Mouse (Mus musculus): ENCODE results near the gene Tnni3. TPM values are rescaled to one million over a fixed set of nuclear protein-coding genes. Genes with fewer than 3 reads are reported as not detected.

The Tnni3 gene
- polyA plus RNA-seq, 1 experiment from 2014 or later, result 5.6 TPM

GRCm38 (mm10) chr7:4508062-4508738, 15.8 kb downstream of the Tnni3 start:
- no peak overlapping the region for H3K9ac ChIP-seq (ENCODE audit: low read depth, low read length)
- H3K27ac ChIP-seq, result no peak overlapping the region
- WGBS, result 82% methylated on average over 17 of the region's 32 CpGs
- no peaks in the 10 kb centered on the region for H3K9me3 ChIP-seq (replicated peaks; ENCODE audit: low read length)
- no peak overlapping the region for H3K4me3 ChIP-seq (replicated peaks; ENCODE audit: low read depth, low read length)
- ATAC-seq (replicated peaks; ENCODE audit: low FRiP score, low read depth) (no peak), DNase-seq (ENCODE audit: low spot score) (no peak)
- no peaks in the 10 kb centered on the region for H3K36me3 ChIP-seq (ENCODE audit: insufficient read depth, low read length)
- peak; percentile 39; the same call in 1 of the 2 replicates for TF ChIP-seq CTCF (IDR thresholded peaks at IDR 0.05; ENCODE audit: low read depth)
- H3K4me1 ChIP-seq (replicated peaks; ENCODE audit: insufficient read depth, low read length), result no peaks in the 10 kb centered on the region
- no peaks in the 10 kb centered on the region for H3K27me3 ChIP-seq (ENCODE audit: insufficient read depth, low read length)
- H3K4me2 ChIP-seq (ENCODE audit: low read length), result no peak overlapping the region

- ATAC-seq (replicated peaks; ENCODE audit: low FRiP score, low read depth), result no peak
- H3K9ac ChIP-seq (ENCODE audit: low read depth, low read length), result no peak overlapping the region
- WGBS, result 67% methylated on average over 3 of the region's 4 CpGs
- no peaks in the 10 kb centered on the region for H3K36me3 ChIP-seq (ENCODE audit: insufficient read depth, low read length)
- no peaks in the 10 kb centered on the region for H3K9me3 ChIP-seq (replicated peaks; ENCODE audit: low read length)
- no peak overlapping the region for H3K4me3 ChIP-seq (replicated peaks; ENCODE audit: low read depth, low read length)
- no peak for TF ChIP-seq CTCF (IDR thresholded peaks at IDR 0.05; ENCODE audit: low read depth)
- no peaks in the 10 kb centered on the region for H3K4me1 ChIP-seq (replicated peaks; ENCODE audit: insufficient read depth, low read length)
- H3K27ac ChIP-seq, result no peak overlapping the region
- DNase-seq (ENCODE audit: low spot score), result no peak
- no peaks in the 10 kb centered on the region for H3K27me3 ChIP-seq (ENCODE audit: insufficient read depth, low read length)
- H3K4me2 ChIP-seq (ENCODE audit: low read length), result no peak overlapping the region
Observed at GRCm38 (mm10) chr7:4507220-4507619, 16.8 kb downstream of the Tnni3 start.

DNA sequence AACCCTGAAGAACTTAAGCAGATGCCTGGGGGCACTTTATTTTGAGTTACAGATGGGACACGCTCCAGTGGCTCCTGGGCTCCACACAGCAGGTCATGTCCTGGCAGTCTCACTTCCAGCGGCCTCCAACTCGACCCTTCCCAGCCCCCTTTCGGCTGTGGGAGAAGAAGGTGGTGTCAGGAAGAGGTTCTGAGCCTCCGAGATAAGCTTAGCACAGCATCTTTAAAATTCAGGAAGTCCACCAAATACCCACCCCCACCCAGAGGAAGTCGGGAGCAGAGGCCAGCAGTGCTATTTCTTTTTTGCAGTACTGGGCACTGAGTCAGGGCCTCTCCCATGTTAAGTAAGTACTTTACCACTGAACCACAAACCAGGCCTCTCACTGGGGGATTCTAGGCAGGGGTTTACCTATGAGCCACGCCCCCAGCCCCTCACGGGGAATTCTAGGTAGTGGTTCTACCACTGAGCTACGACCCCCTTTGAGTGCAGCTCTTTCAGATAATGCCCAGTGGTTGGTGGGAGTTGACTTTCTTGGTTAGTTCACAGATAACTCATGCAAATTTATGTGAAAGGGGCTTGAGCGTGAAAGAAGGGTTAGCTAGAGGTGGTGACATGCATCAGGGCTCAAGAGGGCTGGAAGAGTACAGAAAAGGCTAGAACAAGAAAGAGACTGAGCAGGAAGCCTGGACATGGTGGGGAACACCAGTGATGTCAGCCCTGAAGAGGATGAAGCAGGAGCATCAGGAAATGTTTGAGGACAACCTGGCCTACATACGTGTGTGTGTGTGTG, 19.2 kb downstream of the Tnni3 start:
- Histone ChIP-seq H3K27me3 (ENCODE audit: insufficient read depth, low read length) (no peaks in the 10 kb centered on the region), H3K9me3 (replicated peaks; ENCODE audit: low read length) (no peaks in the 10 kb centered on the region), H3K4me3 (replicated peaks; ENCODE audit: low read depth, low read length) (no peak overlapping the region), H3K27ac (peak overlapping the region; percentile 19; the same call in 1 of the 2 replicates), H3K4me1 (replicated peaks; ENCODE audit: insufficient read depth, low read length) (0 out of 2 replicates have a peak, but pooled peaks cover under 1% of the 10 kb centered on the region), H3K4me2 (ENCODE audit: low read length) (no peak overlapping the region), H3K36me3 (ENCODE audit: insufficient read depth, low read length) (no peaks in the 10 kb centered on the region), H3K9ac (ENCODE audit: low read depth, low read length) (no peak overlapping the region)
- ATAC-seq (replicated peaks; ENCODE audit: low FRiP score, low read depth) (no peak), DNase-seq (ENCODE audit: low spot score) (no peak)
- no peak for TF ChIP-seq CTCF (IDR thresholded peaks at IDR 0.05; ENCODE audit: low read depth)
- WGBS, result 45% methylated on average over 11 of the region's 11 CpGs

DNA sequence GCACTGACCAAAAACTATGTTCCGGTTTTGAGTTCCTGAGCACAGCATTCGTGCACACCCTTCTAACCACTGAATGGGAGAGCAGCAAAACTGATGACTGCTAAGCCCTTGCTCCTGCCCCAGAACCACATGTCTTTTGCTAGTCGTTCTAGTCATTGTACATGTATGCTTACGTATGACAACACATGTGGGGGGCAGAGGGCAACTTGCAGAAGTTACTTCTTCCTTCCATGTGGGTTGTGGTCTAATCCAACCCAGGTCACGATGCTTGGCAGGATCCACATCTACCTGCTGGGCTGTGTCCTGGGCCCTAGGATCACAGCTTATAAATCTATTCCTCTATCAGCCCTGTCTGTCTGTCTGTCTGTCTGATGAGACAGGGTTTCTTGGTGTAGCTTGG, 20.2 kb downstream of the Tnni3 start:
- H3K9me3 ChIP-seq (replicated peaks; ENCODE audit: low read length), result no peaks in the 10 kb centered on the region
- ATAC-seq (replicated peaks; ENCODE audit: low FRiP score, low read depth) (no peak), DNase-seq (ENCODE audit: low spot score) (no peak)
- no peaks in the 10 kb centered on the region for H3K36me3 ChIP-seq (ENCODE audit: insufficient read depth, low read length)
- H3K4me1 ChIP-seq (replicated peaks; ENCODE audit: insufficient read depth, low read length), result peaks cover 9% of the 10 kb centered on the region; the same call in 1 of the 2 replicates
- 79% methylated on average over 5 of the region's 5 CpGs for WGBS
- no peak for TF ChIP-seq CTCF (IDR thresholded peaks at IDR 0.05; ENCODE audit: low read depth)
- H3K27ac ChIP-seq, result no peak overlapping the region
- H3K4me3 ChIP-seq (replicated peaks; ENCODE audit: low read depth, low read length), result no peak overlapping the region
- no peak overlapping the region for H3K9ac ChIP-seq (ENCODE audit: low read depth, low read length)
- no peak overlapping the region for H3K4me2 ChIP-seq (ENCODE audit: low read length)
- H3K27me3 ChIP-seq (ENCODE audit: insufficient read depth, low read length), result no peaks in the 10 kb centered on the region

DNA sequence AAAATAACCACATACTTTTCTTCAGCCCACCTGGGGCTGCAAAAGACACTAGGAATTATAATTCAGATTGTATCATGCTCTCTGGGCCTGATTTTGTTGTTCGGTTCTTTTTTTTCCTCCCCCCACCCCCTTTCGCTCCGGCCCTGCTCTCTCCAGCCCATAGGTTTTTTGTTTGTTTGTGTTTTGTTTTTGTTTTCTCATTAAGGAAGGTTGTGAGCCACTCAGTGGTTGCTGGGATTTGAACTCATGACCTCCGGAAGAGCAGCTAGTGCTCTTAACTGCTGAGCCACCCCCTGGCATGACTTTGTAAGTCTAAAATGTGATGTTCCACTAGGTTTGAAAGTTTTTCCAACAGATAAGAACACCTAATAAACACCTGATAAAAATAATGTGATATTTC, 20.9 kb downstream of the Tnni3 start:
- Histone ChIP-seq H3K27me3 (ENCODE audit: insufficient read depth, low read length) (no peaks in the 10 kb centered on the region), H3K4me1 (replicated peaks; ENCODE audit: insufficient read depth, low read length) (peaks cover 10% of the 10 kb centered on the region; the same call in 1 of the 2 replicates), H3K9me3 (replicated peaks; ENCODE audit: low read length) (no peaks in the 10 kb centered on the region), H3K9ac (ENCODE audit: low read depth, low read length) (no peak overlapping the region), H3K4me3 (replicated peaks; ENCODE audit: low read depth, low read length) (no peak overlapping the region), H3K4me2 (ENCODE audit: low read length) (no peak overlapping the region), H3K36me3 (ENCODE audit: insufficient read depth, low read length) (no peaks in the 10 kb centered on the region), H3K27ac (no peak overlapping the region)
- no peak for TF ChIP-seq CTCF (IDR thresholded peaks at IDR 0.05; ENCODE audit: low read depth)
- DNase-seq (ENCODE audit: low spot score) (no peak), ATAC-seq (replicated peaks; ENCODE audit: low FRiP score, low read depth) (no peak)
- 74% methylated on average over 4 of the region's 4 CpGs for WGBS

DNA sequence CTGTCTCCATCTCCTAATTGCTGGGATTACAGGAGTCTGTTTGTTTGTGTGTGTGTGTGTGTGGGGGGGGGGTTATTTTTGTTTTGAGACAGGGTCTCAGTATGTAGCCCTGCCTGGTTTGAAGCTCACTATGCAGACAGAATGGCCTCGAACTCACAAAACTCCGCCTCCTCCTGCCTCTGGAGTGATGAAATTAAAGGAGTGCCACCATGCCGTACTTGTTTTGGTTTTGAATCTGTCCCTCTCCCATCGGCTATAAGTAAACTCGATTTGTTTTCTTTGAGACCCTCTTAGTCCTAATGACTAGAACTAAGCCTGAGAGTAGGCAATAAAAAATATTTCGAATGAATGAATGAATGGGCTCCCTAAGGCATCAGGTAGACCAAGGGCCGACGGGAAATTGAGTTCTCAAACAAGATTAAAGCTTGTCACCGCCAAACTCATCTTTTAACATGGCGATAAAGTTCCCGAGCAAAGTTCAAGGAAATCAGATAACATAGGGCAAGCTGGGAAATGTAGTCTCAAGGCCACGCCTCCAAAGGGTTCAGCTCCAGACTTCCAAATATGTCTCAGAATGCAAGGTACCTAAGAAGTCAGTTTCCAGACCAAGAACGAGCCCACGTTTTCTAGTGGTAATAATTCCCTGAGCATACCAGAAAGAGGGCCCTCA, 21.5 kb downstream of the Tnni3 start:
- peaks cover 10% of the 10 kb centered on the region; the same call in 1 of the 2 replicates for H3K4me1 ChIP-seq (replicated peaks; ENCODE audit: insufficient read depth, low read length)
- no peaks in the 10 kb centered on the region for H3K27me3 ChIP-seq (ENCODE audit: insufficient read depth, low read length)
- peak; percentile 70 for DNase-seq (ENCODE audit: low spot score)
- TF ChIP-seq CTCF (IDR thresholded peaks at IDR 0.05; ENCODE audit: low read depth), result no peak
- 9% methylated on average over 14 of the region's 14 CpGs for WGBS
- H3K4me3 ChIP-seq (replicated peaks; ENCODE audit: low read depth, low read length), result peak overlapping the region; percentile 93
- no peaks in the 10 kb centered on the region for H3K9me3 ChIP-seq (replicated peaks; ENCODE audit: low read length)
- no peak overlapping the region for H3K27ac ChIP-seq
- peak overlapping the region; percentile 63 for H3K4me2 ChIP-seq (ENCODE audit: low read length)
- H3K36me3 ChIP-seq (ENCODE audit: insufficient read depth, low read length), result no peaks in the 10 kb centered on the region
- no peak overlapping the region for H3K9ac ChIP-seq (ENCODE audit: low read depth, low read length)
- no peak for ATAC-seq (replicated peaks; ENCODE audit: low FRiP score, low read depth)

Measured in kidney, postnatal 0 days (tissue).